Mouse (Mus musculus) erythroblast, embryonic 14.5 days (primary cell): ENCODE measurements around the gene Nr6a1. TPM values are rescaled to one million over a fixed set of nuclear protein-coding genes. Genes with fewer than 3 reads are reported as not detected.

Experiments
- H3K27me3 ChIP-seq: 2 replicates; pipeline ENCODE4 v1.6.1; 2012; ENCODE audit warnings: inconsistent platforms; ENCODE audit not compliant: control insufficient read depth
- H3K36me3 ChIP-seq: 2 replicates; pipeline ENCODE4 v1.6.1; 2012; ENCODE audit warnings: mild to moderate bottlenecking, inconsistent platforms; ENCODE audit not compliant: control insufficient read depth
- H3K4me1 ChIP-seq: 2 replicates; pipeline ENCODE4 v1.6.1; 2012; ENCODE audit warnings: inconsistent platforms; ENCODE audit not compliant: control insufficient read depth
- H3K4me3 ChIP-seq: replicated peaks from 2 replicates; pipeline ENCODE3; 2012; ENCODE audit warnings: moderate library complexity, mild to moderate bottlenecking, inconsistent platforms
- H3K9me3 ChIP-seq: 2 replicates; pipeline ENCODE4 v1.6.1; 2012; ENCODE audit warnings: low read length, inconsistent platforms, mixed read lengths; ENCODE audit not compliant: control insufficient read depth
- GATA1 ChIP-seq: IDR thresholded peaks from 2 replicates; pipeline ENCODE4 v1.6.1; 2012; ENCODE audit warnings: low read length, inconsistent platforms, mixed read lengths
- TAL1 ChIP-seq: IDR thresholded peaks from 3 replicates; pipeline ENCODE4 v1.6.1; 2012; ENCODE audit warnings: low read length, inconsistent platforms, mixed read lengths
- polyA plus RNA-seq: library from polyadenylated mRNA; stranded (reverse); fragments of >175 nt; gene quantifications from 2 replicates; pipeline ENCODE4 v1.2.3, GENCODE M21; 2012

Gene Nr6a1
- polyA plus RNA-seq, 1 experiment: not detected

- TF ChIP-seq TAL1 (no peak), GATA1 (no peak)
- no peaks in the 10 kb centered on the region for H3K36me3 ChIP-seq
- H3K9me3 ChIP-seq: no peaks in the 10 kb centered on the region
- H3K4me3 ChIP-seq: no peak overlapping the region
- peaks cover 2% of the 10 kb centered on the region; the same call in 1 of the 2 replicates for H3K4me1 ChIP-seq
- H3K27me3 ChIP-seq: peaks cover 27% of the 10 kb centered on the region
These were observed 238.5 kb downstream of the Nr6a1 start for GRCm38 (mm10) chr2:38688791-38689520.

- Histone ChIP-seq H3K4me3 (no peak overlapping the region), H3K36me3 (no peaks in the 10 kb centered on the region), H3K9me3 (no peaks in the 10 kb centered on the region), H3K27me3 (peaks cover 23% of the 10 kb centered on the region), H3K4me1 (peaks cover 13% of the 10 kb centered on the region)
- TF ChIP-seq TAL1: no peak
- TF ChIP-seq GATA1: no peak
These were observed 241.7 kb downstream of the Nr6a1 start for GRCm38 (mm10) chr2:38685746-38686145.

GRCm38 (mm10) chr2:38683083-38683482 is 244.4 kb downstream of the Nr6a1 start:
- Histone ChIP-seq H3K36me3 (no peaks in the 10 kb centered on the region), H3K4me1 (peaks cover 11% of the 10 kb centered on the region), H3K27me3 (peaks cover 2% of the 10 kb centered on the region), H3K4me3 (no peak overlapping the region), H3K9me3 (no peaks in the 10 kb centered on the region)
- TF ChIP-seq TAL1: no peak
- TF ChIP-seq GATA1: no peak

- peaks cover 2% of the 10 kb centered on the region; the same call in 1 of the 2 replicates for H3K27me3 ChIP-seq
- H3K36me3 ChIP-seq: no peaks in the 10 kb centered on the region
- peaks cover 11% of the 10 kb centered on the region for H3K4me1 ChIP-seq
- TF ChIP-seq GATA1: no peak
- no peak for TF ChIP-seq TAL1
- no peaks in the 10 kb centered on the region for H3K9me3 ChIP-seq
- H3K4me3 ChIP-seq: no peak overlapping the region
These were observed 245.3 kb downstream of the Nr6a1 start for GRCm38 (mm10) chr2:38682209-38682608.

- no peaks in the 10 kb centered on the region for H3K36me3 ChIP-seq
These were observed 248.5 kb downstream of the Nr6a1 start for GRCm38 (mm10) chr2:38678947-38679346.

GRCm38 (mm10) chr2:38675366-38675969 is 252.0 kb downstream of the Nr6a1 start:
- no peaks in the 10 kb centered on the region for H3K4me1 ChIP-seq
- no peaks in the 10 kb centered on the region for H3K36me3 ChIP-seq
- H3K27me3 ChIP-seq: peaks cover 11% of the 10 kb centered on the region
- H3K4me3 ChIP-seq: no peak overlapping the region
- TF ChIP-seq GATA1 (no peak), TAL1 (no peak)
- H3K9me3 ChIP-seq: no peaks in the 10 kb centered on the region

More at GRCm38 (mm10) chr2:38678947-38679346, 248.5 kb downstream of the Nr6a1 start:
- Histone ChIP-seq H3K4me1 (peaks cover 11% of the 10 kb centered on the region), H3K4me3 (no peak overlapping the region), H3K9me3 (no peaks in the 10 kb centered on the region), H3K27me3 (peaks cover 2% of the 10 kb centered on the region; the same call in 1 of the 2 replicates)
- TF ChIP-seq GATA1: no peak
- TF ChIP-seq TAL1: no peak

Other genes with a start within 250 kb of the Nr6a1 start
- gene Nr5a1, start 213.1 kb downstream of the Nr6a1 start, polyA plus RNA-seq: not detected in 2 replicates
- gene Olfml2a, start 4.3 kb upstream of the Nr6a1 start, polyA plus RNA-seq: 0.01 TPM in 2 replicates
- not detected in 2 replicates for gene Wdr38, start 69.8 kb upstream of the Nr6a1 start, polyA plus RNA-seq
- gene Arpc5l, start 77.7 kb upstream of the Nr6a1 start, polyA plus RNA-seq: 8.1 and 8.6 TPM in 2 replicates
- gene Rpl35, start 77.9 kb upstream of the Nr6a1 start, polyA plus RNA-seq: 34.7 TPM in 2 replicates
- 0.09 and 0.15 TPM in 2 replicates for gene Golga1, start 137.9 kb upstream of the Nr6a1 start, polyA plus RNA-seq